Mouse (Mus musculus): Measurements from ENCODE around the gene Shtn1. TPM values are rescaled to one million over a fixed set of nuclear protein-coding genes. Genes with fewer than 3 reads are reported as not detected.

Gene Shtn1
- polyA plus RNA-seq (2012; rRNA removed), result 113 TPM in 2 replicates

DNA sequence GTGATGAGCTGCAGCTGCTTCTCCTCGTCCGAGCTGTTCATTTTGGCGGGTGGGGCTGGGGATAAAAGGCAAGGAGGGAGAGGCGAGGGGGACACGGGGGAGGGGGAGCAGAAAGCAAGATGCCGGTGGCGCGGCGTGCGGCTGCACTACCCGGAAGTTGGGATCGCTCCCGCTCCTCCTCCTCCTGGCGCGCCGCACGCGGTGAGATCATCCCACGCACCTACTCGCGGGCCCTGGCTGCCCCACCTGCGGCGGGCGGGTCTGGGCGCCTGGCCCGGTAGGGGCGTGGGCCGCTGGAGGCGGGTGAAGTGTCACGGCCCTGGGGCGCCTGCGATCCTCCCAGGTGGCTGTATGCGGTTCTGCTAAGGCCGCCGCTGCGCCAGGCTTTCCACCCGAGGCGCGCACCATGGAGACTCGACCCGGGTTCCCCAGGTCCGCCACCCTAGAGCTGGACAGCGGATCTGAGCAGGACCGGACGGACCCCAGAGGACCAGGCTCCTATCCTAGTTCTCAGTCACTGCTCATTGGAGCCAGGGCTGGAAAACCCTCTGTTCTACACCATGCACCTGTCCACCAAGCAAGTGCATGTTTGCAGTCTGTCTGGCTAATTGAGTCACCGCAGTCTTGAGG, at the start of gene Shtn1:
Gene Shtn1 (minus strand): TSS at position 629 of the 630 bp plus-strand sequence.

DNA sequence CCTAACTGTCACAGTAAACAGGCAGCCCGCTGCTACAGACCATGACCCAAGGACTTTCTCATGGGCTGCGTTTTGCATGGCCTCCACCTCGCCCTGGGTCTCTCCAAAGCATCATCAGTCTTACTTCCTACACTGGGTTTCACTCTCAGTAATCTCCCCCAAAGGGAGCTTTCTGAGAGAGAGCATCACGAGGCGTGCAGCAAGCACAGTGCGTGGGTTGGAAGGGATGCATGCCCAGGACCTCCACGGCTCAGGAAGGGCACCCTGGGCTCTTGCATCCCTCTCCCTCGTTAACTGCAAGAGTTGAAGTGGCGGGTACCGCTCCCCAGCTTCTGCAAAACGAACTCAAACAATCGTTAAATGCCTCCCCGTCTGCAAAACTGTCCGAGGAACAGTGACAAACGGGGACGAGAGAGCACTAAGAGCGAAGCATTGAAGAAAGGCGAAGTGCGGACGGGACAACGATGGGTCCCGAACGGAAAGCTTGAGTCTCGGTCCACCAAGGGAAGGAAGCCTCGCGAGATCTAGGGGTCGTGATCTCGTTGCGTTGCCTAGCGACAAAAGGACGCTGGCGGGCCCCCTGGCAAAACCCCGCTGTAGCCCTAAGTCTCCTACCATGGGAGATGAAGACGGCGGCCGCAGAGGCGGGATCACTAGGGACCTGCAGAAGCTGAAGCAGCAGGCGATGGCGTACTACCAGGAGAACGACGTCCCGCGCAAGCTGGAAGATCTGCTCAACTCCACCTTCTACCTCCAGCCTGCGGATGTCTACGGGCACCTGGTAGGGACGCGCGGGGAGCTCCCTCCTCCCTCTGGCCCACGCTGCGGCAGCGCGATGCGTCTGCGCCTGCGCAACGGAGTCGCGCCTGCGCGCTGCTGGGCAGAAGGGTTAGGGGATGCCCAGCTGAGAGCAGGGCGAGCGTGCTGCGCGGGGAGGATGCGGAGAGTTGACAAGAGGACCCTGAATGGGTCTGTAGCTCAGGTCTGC, 132.8 kb downstream of the Shtn1 start, which contains the start of the genes Eno4 and Hspa12a:
Gene Eno4 (plus strand): TSS at position 585 of the 988 bp plus-strand sequence.
Gene Hspa12a (minus strand): TSS at position 814 of the 988 bp plus-strand sequence.

Other genes starting within 250 kb of the Shtn1 start
- 1.4 and 1.6 TPM in 2 replicates for gene Eno4, start 132.7 kb downstream of the Shtn1 start, polyA plus RNA-seq (2012; rRNA removed)
- gene Hspa12a, start 132.4 kb downstream of the Shtn1 start, polyA plus RNA-seq (2012; rRNA removed), result 84.6 and 90.2 TPM in 2 replicates
- gene Vax1, start 94.0 kb upstream of the Shtn1 start, polyA plus RNA-seq (2012; rRNA removed), result 6.2 and 6.4 TPM in 2 replicates
- 0.03 and 0.16 TPM in 2 replicates for gene Kcnk18, start 143.1 kb upstream of the Shtn1 start, polyA plus RNA-seq (2012; rRNA removed)
- gene Slc18a2, start 184.8 kb upstream of the Shtn1 start, polyA plus RNA-seq (2012; rRNA removed), result 15.3 and 18.7 TPM in 2 replicates
- gene Rps12-ps3, start 246.2 kb upstream of the Shtn1 start, polyA plus RNA-seq (2012; rRNA removed), result 60.9 and 117 TPM in 2 replicates